Mouse (Mus musculus) lung, postnatal 0 days (tissue): ENCODE measurements at regions not wholly inside any gene's neighbourhood (a gene's known extent, or its start where the extent isn't known, plus 50 kb on each side); places are given as distances from the start of the nearest gene placed in this dataset.

Source experiments
- CTCF ChIP-seq: IDR thresholded peaks from 2 replicates; pipeline ENCODE4 v1.5.1; 2016; ENCODE audit warnings: antibody characterized with exemption, mild to moderate bottlenecking
- EP300 ChIP-seq: IDR thresholded peaks from 2 replicates; pipeline ENCODE4 v1.6.1; 2016; ENCODE audit warnings: antibody characterized with exemption, mild to moderate bottlenecking, control low read depth

- TF ChIP-seq CTCF (no peak), EP300 (no peak)
Measured at GRCm38 (mm10) chr4:153707218-153707617, 224.6 kb upstream of the Ajap1 start.
